Mouse (Mus musculus) gastrocnemius, postnatal 10 days (tissue): Measurements from ENCODE around the gene Olfr961. TPM values are rescaled to one million over a fixed set of nuclear protein-coding genes. Genes with fewer than 3 reads are reported as not detected.

ENCODE experiments used
- total RNA-seq, 2 experiments: library from RNA; stranded (reverse); gene quantifications; 2 replicates each; pipeline ENCODE4 v1.2.3; 2021

Olfr961 gene
- total RNA-seq, 2 experiments from 2014 or later: not detected

Other genes with a start within 250 kb of the Olfr961 start
- not detected for gene Olfr952, start 217.9 kb upstream of the Olfr961 start, total RNA-seq
- gene Olfr954, start 188.4 kb upstream of the Olfr961 start, total RNA-seq: not detected
- gene Olfr955, start 173.1 kb upstream of the Olfr961 start, total RNA-seq: not detected
- gene Olfr44, start 151.1 kb upstream of the Olfr961 start, total RNA-seq: not detected
- not detected for gene Olfr957, start 129.3 kb upstream of the Olfr961 start, total RNA-seq
- not detected for gene Olfr958, start 91.0 kb upstream of the Olfr961 start, total RNA-seq
- not detected for gene Olfr959, start 69.5 kb upstream of the Olfr961 start, total RNA-seq
- gene AW551984, start 40.7 kb upstream of the Olfr961 start, total RNA-seq: 100 to 1,000 TPM; 113 to 117 TPM
- not detected for gene Olfr148, start 34.4 kb upstream of the Olfr961 start, total RNA-seq
- gene Olfr960, start 23.7 kb upstream of the Olfr961 start, total RNA-seq: not detected
- gene Olfr963, start 22.1 kb downstream of the Olfr961 start, total RNA-seq: not detected
- not detected for gene Olfr149, start 62.0 kb downstream of the Olfr961 start, total RNA-seq
- gene Olfr965, start 66.3 kb downstream of the Olfr961 start, total RNA-seq: not detected
- gene Olfr150, start 85.9 kb downstream of the Olfr961 start, total RNA-seq: not detected
- not detected for gene Olfr967, start 101.2 kb downstream of the Olfr961 start, total RNA-seq
- not detected for gene Olfr968, start 138.2 kb downstream of the Olfr961 start, total RNA-seq
- not detected for gene Olfr969, start 145.9 kb downstream of the Olfr961 start, total RNA-seq
- not detected for gene Olfr970, start 163.8 kb downstream of the Olfr961 start, total RNA-seq
- not detected for gene Olfr971, start 191.8 kb downstream of the Olfr961 start, total RNA-seq
- not detected for gene Olfr972, start 221.3 kb downstream of the Olfr961 start, total RNA-seq